Mouse (Mus musculus): ENCODE data around the gene Acsm4.
"Not testable (repeated sequence)": the region's sequence is repeated elsewhere in the genome, so short reads cannot be mapped to it uniquely, and the experiment has no call there.

Acsm4 gene

DNA sequence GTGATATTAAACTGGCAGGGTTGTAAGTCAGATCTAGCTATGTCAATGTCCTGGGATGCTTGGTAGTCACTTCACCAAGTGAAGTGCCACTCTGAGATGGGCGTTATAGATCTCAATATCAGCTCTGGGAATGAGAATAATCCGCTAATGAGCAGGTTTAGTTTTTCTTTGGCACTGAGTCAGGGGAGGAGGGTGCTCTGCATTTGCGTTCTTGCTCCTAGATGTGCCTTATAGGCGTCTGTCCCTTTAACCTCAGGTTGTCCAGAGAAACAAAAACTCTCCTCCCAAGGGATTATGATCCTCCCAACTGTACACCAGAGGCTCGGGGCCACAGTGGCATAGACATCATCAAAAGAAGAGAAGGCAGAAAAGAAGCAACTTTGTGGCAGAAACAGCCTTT lies at the start of gene Acsm4:
TSS of gene Acsm4 (plus strand) at position 301 of the 400 bp plus-strand sequence.
- in situ Hi-C loops (cut with MboI; ENCODE audit: low pct_unique_long_range_greater_than_20kb in 1 of 2, low sequenced_read_pairs in 2 of 2, unreplicated experiment in 1 of 2), result no loop called here

DNA sequence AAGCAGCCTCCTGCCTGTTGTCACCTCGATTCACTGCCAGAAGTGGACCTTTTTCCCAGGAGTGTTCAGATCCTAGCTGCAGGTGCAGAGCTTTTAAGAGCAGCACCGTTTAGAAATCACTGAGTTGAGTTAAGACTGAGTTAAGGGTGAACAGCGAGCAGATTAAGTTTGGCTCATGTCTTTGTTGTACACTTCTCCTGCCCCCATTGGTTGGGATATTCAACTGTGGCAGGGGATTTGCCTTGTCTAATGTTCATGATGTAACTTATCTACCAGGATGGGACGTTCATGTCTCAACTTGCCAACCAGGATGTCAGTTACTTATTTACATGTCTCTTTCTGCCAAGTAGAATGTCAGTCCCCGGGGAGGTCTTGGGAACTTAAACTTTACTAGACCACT lies 47.5 kb upstream of the Acsm4 start:
- in situ Hi-C loops (cut with MboI; ENCODE audit: low pct_unique_long_range_greater_than_20kb in 1 of 2, low sequenced_read_pairs in 2 of 2, unreplicated experiment in 1 of 2), result no loop called here

DNA sequence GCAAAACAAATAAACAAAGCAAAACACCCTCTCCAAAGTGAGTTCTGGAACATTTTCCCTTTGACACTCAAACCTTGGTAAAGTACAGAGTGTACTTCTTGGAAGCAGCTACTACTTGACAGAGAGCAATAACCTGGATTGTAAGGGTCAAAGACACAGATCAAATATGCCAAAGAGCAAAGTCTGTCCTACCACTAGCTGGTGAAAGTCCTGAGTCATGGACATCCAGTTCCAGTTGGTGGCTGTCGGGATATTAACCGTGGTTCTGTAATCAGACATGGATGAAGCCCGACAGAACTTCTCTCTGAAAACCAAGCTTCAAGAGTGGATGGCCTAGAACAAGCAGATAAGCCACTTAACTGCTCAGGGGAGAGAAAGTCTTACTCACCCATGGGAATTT lies 21.9 kb upstream of the Acsm4 start:
- in situ Hi-C loops (cut with MboI; ENCODE audit: low pct_unique_long_range_greater_than_20kb in 1 of 2, low sequenced_read_pairs in 2 of 2, unreplicated experiment in 1 of 2), result no loop called here

DNA sequence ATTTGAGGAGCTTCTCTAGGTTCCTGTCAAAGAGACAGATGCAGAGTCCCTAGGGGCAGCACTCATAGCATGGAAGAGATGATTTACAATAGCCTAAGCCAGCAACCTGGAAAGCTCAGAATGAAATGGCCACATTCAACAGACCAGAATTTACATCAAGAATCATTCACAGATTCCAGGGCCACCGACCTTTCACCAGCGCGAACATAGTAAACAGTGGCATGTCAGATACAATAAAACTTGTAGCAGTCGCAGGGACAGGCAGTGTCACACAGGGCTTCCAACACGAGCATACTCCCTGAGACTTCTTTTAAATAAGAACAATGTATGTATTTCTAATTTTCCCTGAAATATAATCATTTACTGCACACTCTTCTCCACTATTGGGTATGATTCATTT lies 19.4 kb upstream of the Acsm4 start:
- in situ Hi-C loops (cut with MboI; ENCODE audit: low pct_unique_long_range_greater_than_20kb in 1 of 2, low sequenced_read_pairs in 2 of 2, unreplicated experiment in 1 of 2), result no loop called here

DNA sequence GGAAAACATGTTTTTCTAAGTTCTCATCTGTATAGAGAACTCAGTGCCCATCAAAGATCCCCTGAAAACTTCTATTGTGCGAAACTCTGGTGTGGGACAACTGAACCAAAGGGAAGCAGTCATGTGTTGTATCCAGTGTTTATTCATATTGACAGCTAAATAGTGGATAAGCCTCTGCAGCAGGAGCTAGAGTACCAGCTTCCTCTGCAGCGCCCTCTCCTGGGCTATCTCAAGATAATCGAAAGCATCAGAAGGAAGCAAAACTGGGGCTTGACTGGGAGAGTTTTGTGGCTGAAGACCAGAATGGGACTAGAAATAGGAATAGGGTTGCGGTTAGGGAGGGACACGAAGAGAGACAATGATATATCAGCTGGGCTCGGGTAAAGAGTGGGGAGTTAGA lies 18.9 kb upstream of the Acsm4 start:
- in situ Hi-C loops (cut with MboI; ENCODE audit: low pct_unique_long_range_greater_than_20kb in 1 of 2, low sequenced_read_pairs in 2 of 2, unreplicated experiment in 1 of 2), result no loop called here

DNA sequence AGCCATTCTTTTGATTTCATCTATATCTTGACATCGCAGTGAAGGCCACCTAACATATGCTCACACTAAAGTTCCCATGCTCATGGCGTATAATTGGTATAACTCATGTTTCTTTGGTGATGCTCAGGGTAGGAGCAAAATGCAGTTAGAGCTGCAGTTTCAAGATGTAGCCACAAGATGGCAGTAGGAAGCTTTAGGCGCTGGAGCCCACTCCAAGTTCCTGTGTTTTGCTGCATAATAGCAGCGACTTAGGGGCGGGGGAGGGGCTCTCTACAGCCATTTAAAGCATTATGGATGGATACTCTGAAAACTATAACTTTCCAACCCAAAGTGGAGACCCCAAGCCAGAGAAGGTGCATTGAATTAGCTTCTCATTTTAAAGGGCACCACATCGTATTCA lies 16.4 kb upstream of the Acsm4 start:
- in situ Hi-C loops (cut with MboI; ENCODE audit: low pct_unique_long_range_greater_than_20kb in 1 of 2, low sequenced_read_pairs in 2 of 2, unreplicated experiment in 1 of 2), result no loop called here

DNA sequence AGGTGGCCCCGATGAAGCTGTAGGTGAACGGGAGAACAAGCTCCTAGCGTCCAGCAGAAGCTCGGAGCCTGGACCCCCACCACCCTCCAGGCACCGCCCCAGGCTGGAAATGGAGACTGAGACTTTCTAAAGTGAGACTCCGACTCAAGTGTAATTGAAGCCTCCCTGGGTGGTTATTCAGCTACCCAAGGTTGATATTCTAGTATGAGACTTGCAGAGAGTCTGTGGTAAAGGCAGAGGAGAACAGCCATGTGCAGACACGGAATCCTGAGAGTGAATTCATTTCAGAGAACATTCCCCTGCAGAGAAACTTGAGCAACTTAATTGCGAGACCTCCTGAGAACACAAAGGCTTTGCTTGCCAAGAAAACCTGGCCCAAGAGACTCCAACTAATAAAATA lies 9.7 kb upstream of the Acsm4 start:
- in situ Hi-C loops (cut with MboI; ENCODE audit: low pct_unique_long_range_greater_than_20kb in 1 of 2, low sequenced_read_pairs in 2 of 2, unreplicated experiment in 1 of 2), result no loop called here

DNA sequence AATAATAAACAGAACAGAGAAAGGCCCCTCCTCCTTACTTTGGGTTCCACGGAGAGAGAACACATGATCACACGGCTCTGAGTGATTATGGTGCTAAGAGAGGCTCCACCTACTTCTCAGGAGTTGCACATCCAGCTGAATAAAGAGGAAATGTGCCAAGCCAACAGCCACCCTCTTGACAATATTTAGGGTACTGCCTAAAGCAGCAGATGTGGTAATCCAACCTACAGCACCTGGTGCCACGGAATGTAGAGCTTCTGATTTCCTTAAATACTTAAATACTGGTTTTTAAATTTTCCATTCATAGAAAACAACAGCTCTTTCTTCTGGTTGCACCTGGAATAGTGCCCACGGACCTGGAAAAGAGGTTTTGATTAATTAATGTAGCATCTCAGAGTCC lies 7.1 kb upstream of the Acsm4 start:
- in situ Hi-C loops (cut with MboI; ENCODE audit: low pct_unique_long_range_greater_than_20kb in 1 of 2, low sequenced_read_pairs in 2 of 2, unreplicated experiment in 1 of 2), result no loop called here

DNA sequence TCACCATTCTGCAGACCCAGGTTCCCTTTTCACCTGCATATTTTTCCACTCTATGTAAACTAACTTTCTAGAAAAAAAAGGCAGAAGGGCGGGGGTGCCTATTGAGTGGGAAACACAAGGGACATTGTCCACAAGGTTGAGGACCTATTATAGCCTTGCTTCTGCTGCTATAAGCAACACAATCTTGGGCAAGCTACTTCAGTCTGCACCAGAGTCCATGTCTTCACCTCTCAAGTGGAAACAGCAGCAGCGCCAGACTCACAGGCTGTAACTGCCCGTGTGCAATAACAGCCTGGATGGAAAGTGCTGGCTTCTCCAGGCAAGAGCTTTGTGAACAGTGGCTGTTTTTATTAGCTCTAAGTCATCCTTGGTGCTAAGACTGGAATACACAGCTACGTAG lies 2.5 kb downstream of the Acsm4 start:
- in situ Hi-C loops (cut with MboI; ENCODE audit: low pct_unique_long_range_greater_than_20kb in 1 of 2, low sequenced_read_pairs in 2 of 2, unreplicated experiment in 1 of 2), result no loop called here

DNA sequence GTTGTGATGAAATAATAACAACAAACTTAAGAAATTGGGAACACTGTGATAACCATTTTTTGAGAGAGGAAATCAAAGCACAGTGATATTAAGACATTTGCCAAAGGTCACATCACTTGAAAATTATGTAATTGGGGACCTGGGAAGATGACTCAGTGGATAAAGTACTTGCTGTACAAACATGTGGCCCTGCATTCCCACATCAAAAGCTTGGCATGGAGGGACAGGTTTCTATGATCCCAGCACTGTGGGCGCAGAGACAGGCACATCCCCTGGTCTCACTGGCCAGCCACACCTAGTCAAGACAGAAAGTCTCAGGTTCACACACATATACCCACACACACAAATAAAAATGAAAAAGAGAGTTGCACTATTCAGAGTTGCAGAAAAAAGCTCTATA lies 5.1 kb downstream of the Acsm4 start:
- in situ Hi-C loops (cut with MboI; ENCODE audit: low pct_unique_long_range_greater_than_20kb in 1 of 2, low sequenced_read_pairs in 2 of 2, unreplicated experiment in 1 of 2), result no loop called here

DNA sequence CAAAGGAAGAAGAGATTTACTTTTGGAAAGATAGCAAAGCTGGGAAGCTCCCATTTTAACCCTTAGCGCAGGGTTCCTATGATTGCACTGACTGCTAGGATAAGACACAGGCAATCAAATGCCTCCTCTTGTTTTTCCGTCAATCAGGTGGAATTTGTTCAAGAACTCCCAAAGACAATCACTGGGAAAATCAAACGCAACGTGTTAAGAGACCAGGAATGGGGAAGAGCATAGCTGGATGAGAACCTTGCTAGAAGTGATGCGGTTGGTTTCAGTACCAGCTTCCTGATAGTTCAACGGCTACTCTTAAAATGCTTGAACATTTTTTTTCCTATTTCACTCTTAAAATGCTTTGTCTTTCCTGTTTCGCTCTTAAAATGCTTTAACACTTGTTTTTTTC lies 24.3 kb downstream of the Acsm4 start:
- in situ Hi-C loops (cut with MboI; ENCODE audit: low pct_unique_long_range_greater_than_20kb in 1 of 2, low sequenced_read_pairs in 2 of 2, unreplicated experiment in 1 of 2), result no loop called here

DNA sequence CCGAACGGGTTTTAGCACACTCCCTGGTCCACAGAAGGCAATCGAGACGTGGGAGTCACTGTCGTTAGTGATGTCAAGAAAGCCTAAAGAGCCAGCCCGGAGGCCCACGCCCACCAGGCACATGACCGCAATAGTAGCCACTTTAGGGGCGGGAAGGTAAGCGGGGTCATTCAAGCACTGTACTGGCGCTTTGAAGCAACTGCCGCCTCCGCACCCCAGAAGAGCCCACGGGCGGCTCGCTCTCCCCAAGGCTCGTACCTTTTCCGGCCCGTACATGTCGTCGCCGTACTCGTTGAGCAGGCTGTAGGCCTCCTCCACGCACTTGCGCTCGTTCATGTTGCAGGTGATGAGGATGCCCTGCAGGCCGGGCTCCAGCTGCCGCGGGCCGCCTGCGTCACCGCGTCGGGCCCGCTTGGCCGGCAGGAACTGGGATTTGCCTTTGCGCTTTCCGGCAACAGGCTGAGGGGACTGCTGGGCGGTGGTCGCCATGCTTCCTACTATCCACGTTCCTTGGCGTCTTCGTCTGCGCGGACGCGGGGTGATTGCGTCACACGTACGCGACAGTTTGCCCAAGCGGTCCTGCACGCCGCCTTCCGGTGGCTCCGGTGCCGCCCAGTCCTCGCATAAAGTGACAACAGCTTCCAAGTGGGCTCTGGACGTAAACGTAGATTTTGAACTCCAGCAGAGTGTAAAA lies 30.6 kb downstream of the Acsm4 start, which contains the start of gene Thumpd1:
TSS of gene Thumpd1 (minus strand) at position 546 of the 694 bp plus-strand sequence.
- in situ Hi-C loops (cut with MboI; ENCODE audit: low pct_unique_long_range_greater_than_20kb in 1 of 2, low sequenced_read_pairs in 2 of 2, unreplicated experiment in 1 of 2), result no loop called here

DNA sequence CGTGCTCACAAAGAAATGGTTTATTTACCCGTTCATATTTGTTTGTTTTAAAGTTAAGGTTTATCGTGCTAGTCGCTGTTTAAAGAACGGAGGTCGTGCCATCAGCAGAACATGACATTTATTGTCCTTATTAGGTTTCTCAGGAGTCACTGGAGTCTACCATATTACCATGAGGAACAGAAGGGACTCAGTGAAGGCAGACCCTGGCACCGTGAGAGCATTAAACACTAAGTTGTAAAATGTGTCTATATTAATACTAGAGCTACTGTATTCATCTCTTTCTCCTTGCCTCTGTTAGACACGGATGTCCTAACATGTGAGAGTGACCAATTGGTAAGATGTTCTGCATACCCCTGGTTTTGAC lies 31.1 kb downstream of the Acsm4 start:
- in situ Hi-C loops (cut with MboI; ENCODE audit: low pct_unique_long_range_greater_than_20kb in 1 of 2, low sequenced_read_pairs in 2 of 2, unreplicated experiment in 1 of 2), result no loop called here

DNA sequence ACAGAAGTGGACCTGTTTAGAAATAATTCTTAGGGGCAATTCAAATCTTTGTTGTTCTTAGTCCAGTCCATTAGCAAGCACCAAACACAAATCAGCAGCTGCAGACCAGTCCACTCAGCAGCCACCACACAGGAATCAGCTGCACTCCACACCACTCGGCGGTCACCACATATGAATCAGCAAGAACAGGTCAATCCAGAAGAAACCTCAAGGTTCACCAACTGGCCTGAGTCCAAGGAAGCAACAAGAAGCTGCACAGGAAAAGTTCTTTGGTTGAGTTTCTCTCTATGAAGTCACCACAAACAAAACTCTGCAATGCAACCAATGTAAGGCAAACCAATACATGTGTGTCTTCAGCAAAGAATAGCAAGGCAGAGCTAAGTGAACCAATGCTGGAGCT lies 37.8 kb downstream of the Acsm4 start:
- in situ Hi-C loops (cut with MboI; ENCODE audit: low pct_unique_long_range_greater_than_20kb in 1 of 2, low sequenced_read_pairs in 2 of 2, unreplicated experiment in 1 of 2), result no loop called here

DNA sequence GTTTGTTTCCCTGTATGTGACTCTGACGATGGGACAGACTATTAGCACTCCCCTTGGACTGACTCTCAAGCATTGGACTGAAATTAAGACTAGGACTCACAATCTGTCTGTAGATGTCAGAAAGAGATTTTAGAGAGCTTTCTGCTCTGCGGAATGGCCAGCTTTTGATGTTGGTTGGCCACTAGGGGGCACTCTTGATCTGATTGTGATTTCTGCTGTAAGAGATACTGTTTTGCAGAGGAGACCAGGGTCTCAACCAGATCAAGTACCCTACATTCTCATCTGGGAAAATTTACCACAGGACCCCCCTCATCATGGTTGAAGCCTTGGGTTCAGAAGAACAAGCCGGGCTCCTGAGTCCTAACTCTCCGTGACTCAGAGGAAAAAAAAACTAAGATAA lies 41.4 kb downstream of the Acsm4 start:
- in situ Hi-C loops (cut with MboI; ENCODE audit: low pct_unique_long_range_greater_than_20kb in 1 of 2, low sequenced_read_pairs in 2 of 2, unreplicated experiment in 1 of 2), result not testable (repeated sequence)

DNA sequence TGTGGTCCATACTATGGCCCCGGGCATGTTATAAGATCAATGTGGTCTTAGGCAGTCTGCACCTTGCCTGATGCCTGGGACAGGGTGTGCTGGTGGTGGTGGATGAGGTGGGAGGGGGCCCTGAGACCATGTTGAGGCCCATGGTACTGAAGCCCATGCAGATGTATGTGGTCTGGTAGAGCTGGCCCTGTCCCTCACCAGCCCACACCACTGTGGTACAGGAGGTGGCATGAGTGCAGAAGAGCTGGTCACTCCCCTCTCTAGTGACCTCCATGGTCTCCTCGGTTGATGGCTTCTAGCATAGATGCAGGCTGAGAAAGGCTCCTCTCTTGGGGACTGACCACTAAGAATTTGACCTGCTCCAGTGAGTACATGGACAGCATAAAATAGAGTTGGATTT lies 49.1 kb downstream of the Acsm4 start:
- in situ Hi-C loops (cut with MboI; ENCODE audit: low pct_unique_long_range_greater_than_20kb in 1 of 2, low sequenced_read_pairs in 2 of 2, unreplicated experiment in 1 of 2), result no loop called here

DNA sequence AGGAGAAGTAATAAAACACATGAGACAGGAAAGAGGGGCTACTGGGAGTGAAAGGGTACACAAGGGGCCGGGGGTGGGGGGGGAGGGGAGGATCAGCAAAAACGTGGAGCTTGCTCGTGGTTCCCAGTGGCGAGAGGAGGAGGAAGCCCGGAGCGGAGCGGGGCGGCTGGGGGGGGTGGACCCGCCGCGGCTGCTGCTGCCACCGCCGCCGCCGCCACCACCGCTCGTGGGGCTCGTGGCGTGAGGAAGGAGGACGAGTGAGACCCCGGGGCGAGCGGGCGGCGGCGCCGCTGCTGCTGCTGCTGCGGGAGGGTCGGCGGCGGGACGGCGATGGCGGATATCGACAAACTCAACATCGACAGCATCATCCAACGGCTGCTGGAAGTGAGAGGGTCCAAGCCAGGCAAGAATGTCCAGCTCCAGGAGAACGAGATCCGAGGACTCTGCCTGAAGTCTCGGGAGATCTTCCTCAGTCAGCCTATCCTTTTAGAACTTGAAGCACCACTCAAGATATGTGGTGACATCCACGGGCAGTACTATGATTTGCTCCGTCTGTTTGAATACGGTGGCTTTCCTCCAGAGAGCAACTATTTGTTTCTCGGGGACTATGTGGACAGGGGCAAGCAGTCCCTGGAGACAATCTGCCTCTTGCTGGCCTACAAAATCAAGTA lies 50.1 kb downstream of the Acsm4 start:
- in situ Hi-C loops (cut with MboI; ENCODE audit: low pct_unique_long_range_greater_than_20kb in 1 of 2, low sequenced_read_pairs in 2 of 2, unreplicated experiment in 1 of 2), result not testable (repeated sequence)

DNA sequence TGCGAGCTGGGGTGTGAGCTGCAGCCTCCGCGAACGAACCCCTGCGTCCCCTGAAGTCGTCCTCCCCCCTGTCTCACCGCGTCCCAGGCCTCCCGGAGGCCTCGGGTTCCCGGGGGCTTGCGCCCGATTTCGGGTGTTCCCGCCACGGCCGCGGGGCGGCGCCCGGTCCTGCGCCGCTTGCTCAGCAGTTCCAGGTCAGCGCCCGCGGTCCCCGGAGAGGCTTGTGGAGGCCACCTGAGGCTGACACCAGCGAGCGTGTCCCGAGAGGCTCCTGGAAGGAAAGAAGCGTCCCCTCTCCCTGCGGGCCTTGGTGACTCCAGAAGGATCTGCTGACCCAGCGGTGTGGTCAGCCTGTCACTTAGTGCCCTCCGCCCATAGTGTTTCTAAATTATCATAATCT lies 54.5 kb downstream of the Acsm4 start:
- in situ Hi-C loops (cut with MboI; ENCODE audit: low pct_unique_long_range_greater_than_20kb in 1 of 2, low sequenced_read_pairs in 2 of 2, unreplicated experiment in 1 of 2), result no loop called here

DNA sequence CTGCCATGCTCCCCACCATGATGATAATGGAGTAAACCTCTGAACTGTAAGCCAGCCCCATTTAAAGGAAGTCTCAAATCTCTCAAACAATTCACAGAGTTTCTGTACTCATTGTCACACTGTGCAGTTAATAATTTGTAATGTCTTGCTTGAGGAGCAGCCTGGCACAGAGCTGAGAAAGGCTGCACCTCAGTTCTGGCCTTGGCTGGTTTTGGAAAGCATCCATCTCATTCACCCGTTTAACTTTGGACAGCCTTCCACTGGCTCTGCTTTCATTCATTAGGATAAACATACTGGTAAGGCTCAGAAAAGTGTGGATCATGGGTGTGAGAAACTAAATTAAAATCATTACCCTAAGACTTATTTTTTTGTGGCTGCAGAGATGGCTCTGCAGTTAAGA lies 56.0 kb downstream of the Acsm4 start:
- in situ Hi-C loops (cut with MboI; ENCODE audit: low pct_unique_long_range_greater_than_20kb in 1 of 2, low sequenced_read_pairs in 2 of 2, unreplicated experiment in 1 of 2), result no loop called here

DNA sequence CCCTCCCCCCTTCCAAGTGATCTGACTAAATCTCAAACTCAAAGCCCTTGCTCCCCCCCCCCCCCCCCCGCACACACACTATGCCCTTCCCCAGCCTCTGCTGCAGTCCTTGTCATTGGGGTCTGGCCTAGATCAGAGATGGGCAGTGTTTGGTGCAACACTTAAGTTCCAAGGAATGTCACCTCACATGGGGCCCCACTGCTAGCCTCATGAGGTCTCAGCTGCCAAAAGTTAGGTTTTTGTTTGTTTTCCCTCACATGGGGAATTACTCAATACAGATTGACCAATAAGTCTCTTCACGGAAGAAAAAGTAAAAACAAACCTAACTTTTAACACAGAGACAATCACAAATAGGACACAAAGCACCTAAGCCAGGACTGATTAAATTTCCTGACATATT lies 58.9 kb downstream of the Acsm4 start:
- in situ Hi-C loops (cut with MboI; ENCODE audit: low pct_unique_long_range_greater_than_20kb in 1 of 2, low sequenced_read_pairs in 2 of 2, unreplicated experiment in 1 of 2), result no loop called here

Measured in mouse embryonic stem cell (cell line).